Mouse (Mus musculus) midbrain, embryonic 14.5 days (tissue): ENCODE data around the gene Tnfrsf9. TPM values are rescaled to one million over a fixed set of nuclear protein-coding genes. Genes with fewer than 3 reads are reported as not detected.

Source experiments
- ATAC-seq: fragments of 200-750 bp; cut with Nextera tagmentation; 2 replicates; pipeline ENCODE4 v1.8.0; 2017; ENCODE audit warnings: moderate number of reproducible peaks, moderate library complexity; ENCODE audit not compliant: low FRiP score, low TSS enrichment
- DNase-seq: peaks from one replicate; pipeline ENCODE4 v3.0.0-alpha.2; 2015
- H3K27ac ChIP-seq: fragments of 300-500 bp; sonication (generic); replicated peaks from 2 replicates; pipeline ENCODE4 v1.5.1; 2014; ENCODE audit warnings: mild to moderate bottlenecking, low read depth, low read length, moderate library complexity
- H3K27me3 ChIP-seq: fragments of 300-500 bp; sonication (generic); 2 replicates; pipeline ENCODE4 v1.6.1; 2014; ENCODE audit warnings: low read length, control low read depth, mixed read lengths; ENCODE audit not compliant: control insufficient read depth, insufficient read depth
- H3K36me3 ChIP-seq: fragments of 300-500 bp; sonication (generic); 2 replicates; pipeline ENCODE4 v1.6.1; 2014; ENCODE audit warnings: low read length, control low read depth; ENCODE audit not compliant: control insufficient read depth, insufficient read depth
- H3K4me1 ChIP-seq: fragments of 300-500 bp; sonication (generic); 2 replicates; pipeline ENCODE4 v1.6.1; 2014; ENCODE audit warnings: mild to moderate bottlenecking, antibody characterized with exemption, low read length, control low read depth; ENCODE audit not compliant: control insufficient read depth, insufficient read depth
- H3K4me2 ChIP-seq: fragments of 300-500 bp; sonication (generic); 2 replicates; pipeline ENCODE4 v1.6.1; 2014; ENCODE audit warnings: mild to moderate bottlenecking, low read length, moderate library complexity
- H3K4me3 ChIP-seq: fragments of 300-500 bp; sonication (generic); replicated peaks from 2 replicates; pipeline ENCODE4 v1.5.1; 2014; ENCODE audit warnings: low read depth, low read length
- H3K9ac ChIP-seq: fragments of 300-500 bp; sonication (generic); replicated peaks from 2 replicates; pipeline ENCODE4 v1.6.1; 2014; ENCODE audit warnings: mild to moderate bottlenecking, low read length, moderate library complexity
- H3K9me3 ChIP-seq: fragments of 300-500 bp; sonication (generic); 2 replicates; pipeline ENCODE4 v1.6.1; 2016; ENCODE audit warnings: low read length, control low read depth, mixed read lengths; ENCODE audit not compliant: control insufficient read depth
- WGBS: fragments of 180-500 bp; shearing (Covaris S2); extraction: QIAGEN DNeasy Blood & Tissue Kit; methylation state at CpG from one replicate; pipeline ENCODE4 v1.1.7; 2014; 5-methylcytosine and 5-hydroxymethylcytosine counted together
- polyA plus RNA-seq: library from polyadenylated mRNA; unstranded; fragments of >200 nt; fragmentation: Nextera tagmentation; extraction: Ambion mirVana; gene quantifications from 2 replicates; pipeline ENCODE4 v1.2.1, GENCODE M21; 2014

Gene Tnfrsf9
- polyA plus RNA-seq, 1 experiment from 2014 or later = 0.13 TPM

DNA sequence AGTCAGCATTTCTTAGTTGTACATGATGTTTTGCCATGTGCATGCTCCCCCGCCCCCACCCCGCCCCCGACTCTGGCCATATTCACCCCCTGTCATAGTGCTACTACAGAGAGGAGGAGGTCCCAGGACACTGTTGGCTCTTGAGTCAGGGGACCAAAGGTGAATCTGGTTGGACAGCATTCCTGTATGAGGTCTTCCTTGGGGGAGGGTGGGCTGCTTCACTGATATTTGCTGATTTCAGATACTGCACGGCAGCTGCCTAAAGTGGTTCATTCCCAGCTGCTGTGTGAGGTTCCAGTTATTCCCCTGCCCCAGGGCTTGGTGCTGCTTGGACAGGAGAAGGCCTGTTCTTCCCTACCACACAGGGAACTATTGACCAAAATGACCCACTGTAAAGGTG lies 25.9 kb upstream of the Tnfrsf9 start:
- no peaks in the 10 kb centered on the region for H3K27me3 ChIP-seq
- WGBS = 88% methylated on average over 4 of the region's 4 CpGs
- no peak overlapping the region for H3K27ac ChIP-seq
- no peak overlapping the region for H3K9ac ChIP-seq
- no peaks in the 10 kb centered on the region for H3K36me3 ChIP-seq
- H3K4me1 ChIP-seq = no peaks in the 10 kb centered on the region
- H3K4me2 ChIP-seq = no peak overlapping the region
- no peak for ATAC-seq
- DNase-seq = no peak
- H3K4me3 ChIP-seq = no peak overlapping the region
- no peaks in the 10 kb centered on the region for H3K9me3 ChIP-seq

DNA sequence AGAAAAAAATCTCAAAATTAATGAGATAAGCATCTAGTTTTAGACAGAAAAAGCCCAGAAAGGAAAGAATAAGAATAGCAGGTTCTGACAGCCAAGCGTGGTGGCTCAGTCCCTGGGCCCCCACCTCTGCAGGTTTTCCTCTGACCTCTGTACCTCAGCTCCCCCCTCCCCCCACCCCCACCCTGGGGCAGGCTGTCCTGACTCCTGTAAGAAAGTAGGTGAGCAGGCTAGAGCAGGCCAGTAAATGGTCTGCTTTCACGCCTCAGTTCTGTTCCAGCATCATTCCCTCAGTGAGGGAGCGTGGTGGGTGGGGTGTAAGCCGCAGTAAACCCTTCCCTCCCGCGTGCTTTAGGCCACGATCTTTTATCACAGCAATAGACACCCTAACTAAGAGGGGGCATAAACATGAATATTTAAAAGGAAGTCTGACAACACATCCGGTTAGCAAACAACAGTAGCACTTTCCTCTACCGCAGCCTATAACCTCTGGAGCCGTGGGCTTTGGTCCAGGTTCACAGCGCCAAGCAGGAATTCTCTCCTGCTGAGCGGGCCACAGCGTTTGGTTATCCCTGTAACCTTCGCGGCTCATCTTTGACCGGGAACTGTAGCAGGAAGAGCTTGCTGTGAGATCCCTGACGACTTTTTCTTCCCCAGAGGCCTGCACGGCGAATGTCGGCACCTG lies 24.9 kb upstream of the Tnfrsf9 start:
- H3K9me3 ChIP-seq = no peaks in the 10 kb centered on the region
- H3K9ac ChIP-seq = no peak overlapping the region
- H3K4me3 ChIP-seq = no peak overlapping the region
- no peak overlapping the region for H3K4me2 ChIP-seq
- no peaks in the 10 kb centered on the region for H3K4me1 ChIP-seq
- DNase-seq (no peak), ATAC-seq (no peak)
- 47% methylated on average over 20 of the region's 20 CpGs for WGBS
- H3K27me3 ChIP-seq = no peaks in the 10 kb centered on the region
- H3K36me3 ChIP-seq = no peaks in the 10 kb centered on the region
- no peak overlapping the region for H3K27ac ChIP-seq

DNA sequence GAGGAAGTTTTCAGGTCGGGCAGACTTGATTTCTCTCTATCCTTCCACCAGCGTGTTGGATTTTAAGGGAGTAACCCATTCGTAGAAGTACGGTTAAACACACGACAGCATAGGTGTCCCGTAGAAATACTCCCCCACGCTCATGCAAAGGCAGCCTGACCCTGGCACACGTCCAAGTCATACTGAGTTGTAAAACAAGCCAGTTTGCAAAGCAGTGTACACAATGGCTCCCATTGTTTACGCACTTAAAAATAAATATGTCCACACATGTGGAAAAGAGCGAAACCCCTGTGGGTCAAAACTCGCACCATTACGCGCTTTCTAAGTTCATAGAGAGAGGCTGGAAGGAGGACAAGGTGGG lies 24.4 kb upstream of the Tnfrsf9 start:
- no peak for ATAC-seq

GRCm38 (mm10) chr4:150891308-150891707 lies 23.1 kb upstream of the Tnfrsf9 start:
- DNase-seq (no peak), ATAC-seq (no peak)
- Histone ChIP-seq H3K27me3 (no peaks in the 10 kb centered on the region), H3K4me3 (no peak overlapping the region), H3K4me2 (no peak overlapping the region), H3K36me3 (peaks cover 8% of the 10 kb centered on the region), H3K27ac (no peak overlapping the region), H3K9ac (no peak overlapping the region), H3K4me1 (no peaks in the 10 kb centered on the region), H3K9me3 (no peaks in the 10 kb centered on the region)
- 88% methylated on average over 5 of the region's 5 CpGs for WGBS

More for the DNA sequence above, 24.4 kb upstream of the Tnfrsf9 start:
- no peak overlapping the region for H3K27ac ChIP-seq
- H3K4me3 ChIP-seq = no peak overlapping the region
- no peaks in the 10 kb centered on the region for H3K36me3 ChIP-seq
- H3K4me2 ChIP-seq = no peak overlapping the region
- H3K27me3 ChIP-seq = no peaks in the 10 kb centered on the region
- no peaks in the 10 kb centered on the region for H3K9me3 ChIP-seq
- peak; percentile 41 for DNase-seq
- H3K4me1 ChIP-seq = no peaks in the 10 kb centered on the region
- no peak overlapping the region for H3K9ac ChIP-seq
- 72% methylated on average over 13 of the region's 13 CpGs for WGBS

- ATAC-seq (no peak), DNase-seq (no peak)
- no peak overlapping the region for H3K27ac ChIP-seq
- H3K9me3 ChIP-seq = no peaks in the 10 kb centered on the region
- no peaks in the 10 kb centered on the region for H3K27me3 ChIP-seq
- no peaks in the 10 kb centered on the region for H3K4me1 ChIP-seq
- no peak overlapping the region for H3K9ac ChIP-seq
- peaks cover 41% of the 10 kb centered on the region for H3K36me3 ChIP-seq
- no peak overlapping the region for H3K4me2 ChIP-seq
- WGBS = 77% methylated on average over 8 of the region's 8 CpGs
- no peak overlapping the region for H3K4me3 ChIP-seq
These were observed 19.5 kb upstream of the Tnfrsf9 start for GRCm38 (mm10) chr4:150894718-150895501.

DNA sequence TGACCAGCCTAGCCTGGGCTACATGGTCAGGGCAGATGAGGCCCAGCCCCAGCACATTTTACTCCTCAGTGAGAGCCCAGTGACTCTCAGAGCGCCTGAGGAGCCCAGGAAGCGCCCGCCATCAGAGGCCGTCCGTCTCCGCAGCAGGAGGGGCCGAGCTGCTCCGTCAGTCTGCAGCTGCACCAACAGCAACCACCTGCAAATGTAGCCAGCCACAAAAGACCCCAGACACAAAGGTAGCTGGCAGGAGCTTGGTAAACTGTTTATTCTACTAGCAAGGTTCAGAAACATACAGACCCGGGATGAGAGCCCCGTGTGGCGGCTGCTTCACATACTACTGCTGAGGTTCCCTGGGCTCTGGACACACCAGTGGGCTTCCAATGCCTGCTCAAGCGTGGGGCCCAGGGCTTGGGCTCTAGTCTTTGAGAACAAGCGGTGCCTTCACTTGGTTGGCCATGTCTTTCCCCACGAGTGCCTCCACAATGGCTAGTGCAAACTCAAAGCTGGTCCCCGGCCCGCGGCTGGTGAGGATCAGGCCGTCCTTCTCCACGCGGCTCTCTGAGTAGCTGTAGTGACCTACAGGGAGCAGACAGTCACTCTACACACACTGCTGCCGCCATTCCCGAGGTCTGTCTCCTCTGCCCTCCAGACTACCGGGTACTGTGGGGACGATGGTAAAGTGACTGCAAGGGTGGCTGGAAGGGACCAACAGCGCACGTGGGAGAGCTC lies 17.3 kb upstream of the Tnfrsf9 start:
- Histone ChIP-seq H3K4me2 (no peak overlapping the region), H3K9me3 (no peaks in the 10 kb centered on the region), H3K27me3 (no peaks in the 10 kb centered on the region), H3K27ac (no peak overlapping the region), H3K4me3 (no peak overlapping the region), H3K9ac (no peak overlapping the region), H3K4me1 (no peaks in the 10 kb centered on the region), H3K36me3 (peaks cover 60% of the 10 kb centered on the region)
- DNase-seq (no peak), ATAC-seq (no peak)
- WGBS = 92% methylated on average over 26 of the region's 26 CpGs

- Histone ChIP-seq H3K4me2 (no peak overlapping the region), H3K4me3 (no peak overlapping the region), H3K27me3 (no peaks in the 10 kb centered on the region), H3K36me3 (peaks cover 77% of the 10 kb centered on the region), H3K27ac (no peak overlapping the region), H3K9ac (no peak overlapping the region), H3K4me1 (no peaks in the 10 kb centered on the region), H3K9me3 (no peaks in the 10 kb centered on the region)
- ATAC-seq (peak; percentile 37; the same call in 1 of the 2 replicates), DNase-seq (peak; percentile 87)
- WGBS = 56% methylated on average over 13 of the region's 13 CpGs
These were observed 15.5 kb upstream of the Tnfrsf9 start for GRCm38 (mm10) chr4:150898716-150899365.

DNA sequence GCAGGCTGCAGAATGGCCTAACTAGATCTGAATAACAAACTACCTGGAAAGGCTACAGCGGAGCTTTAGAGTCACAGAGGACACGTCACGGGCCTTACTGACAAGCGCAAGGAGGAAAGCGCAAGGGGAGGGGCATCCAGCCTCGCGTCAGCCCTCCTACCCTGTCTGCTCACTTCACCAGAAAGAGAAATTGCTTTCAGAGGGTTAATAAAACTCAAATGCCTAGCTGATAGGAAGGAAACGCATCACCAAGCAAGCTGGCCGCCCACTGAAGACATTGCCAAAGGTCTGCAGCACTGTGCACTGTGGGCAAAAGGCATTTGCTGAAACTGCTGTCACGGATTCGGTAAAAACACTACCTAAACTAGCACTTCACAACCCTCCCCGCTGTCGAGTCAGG lies 13.9 kb upstream of the Tnfrsf9 start:
- no peak for DNase-seq
- Histone ChIP-seq H3K27ac (no peak overlapping the region), H3K4me3 (no peak overlapping the region), H3K36me3 (peaks cover 89% of the 10 kb centered on the region), H3K9ac (no peak overlapping the region), H3K4me2 (no peak overlapping the region), H3K27me3 (no peaks in the 10 kb centered on the region), H3K9me3 (no peaks in the 10 kb centered on the region), H3K4me1 (no peaks in the 10 kb centered on the region)
- 97% methylated on average over 13 of the region's 13 CpGs for WGBS
- ATAC-seq = no peak
